Mouse (Mus musculus) midbrain, postnatal 0 days (tissue): ENCODE data around the gene Iqcd. TPM values are rescaled to one million over a fixed set of nuclear protein-coding genes. Genes with fewer than 3 reads are reported as not detected.

Experiments used
- ATAC-seq: fragments of 200-750 bp; cut with Nextera tagmentation; 2 replicates; pipeline ENCODE4 v1.8.0; 2017; ENCODE audit warnings: moderate number of reproducible peaks, mild to moderate bottlenecking, moderate TSS enrichment, moderate library complexity; ENCODE audit not compliant: low FRiP score
- DNase-seq: peaks from one replicate; pipeline ENCODE4 v3.0.0-alpha.2; 2015; ENCODE audit warnings: low spot score
- H3K27ac ChIP-seq: fragments of 300-500 bp; sonication (generic); 2 replicates; pipeline ENCODE4 v1.5.1; 2014; ENCODE audit warnings: low read depth, mild to moderate bottlenecking, low read length, mixed read lengths
- H3K27me3 ChIP-seq: fragments of 300-500 bp; sonication (generic); 2 replicates; pipeline ENCODE4 v1.6.1; 2014; ENCODE audit warnings: low read length, control low read depth, mixed read lengths; ENCODE audit not compliant: insufficient read depth
- H3K36me3 ChIP-seq: fragments of 300-500 bp; sonication (generic); 2 replicates; pipeline ENCODE4 v1.6.1; 2014; ENCODE audit warnings: low read length, control low read depth, mixed read lengths; ENCODE audit not compliant: insufficient read depth
- H3K4me1 ChIP-seq: fragments of 300-500 bp; sonication (generic); 2 replicates; pipeline ENCODE4 v1.6.1; 2014; ENCODE audit warnings: mild to moderate bottlenecking, control low read depth, antibody characterized with exemption, low read length, mixed read lengths; ENCODE audit not compliant: insufficient read depth
- H3K4me2 ChIP-seq: fragments of 300-500 bp; sonication (generic); 2 replicates; pipeline ENCODE4 v1.6.1; 2014; ENCODE audit warnings: low read depth, mild to moderate bottlenecking, low read length, mixed read lengths; ENCODE audit not compliant: poor library complexity, severe bottlenecking
- H3K4me3 ChIP-seq: fragments of 300-500 bp; sonication (generic); 2 replicates; pipeline ENCODE4 v1.5.1; 2014; ENCODE audit warnings: low read depth, mild to moderate bottlenecking, low read length, moderate library complexity
- H3K9ac ChIP-seq: fragments of 300-500 bp; sonication (generic); replicated peaks from 2 replicates; pipeline ENCODE4 v1.6.1; 2014; ENCODE audit warnings: mild to moderate bottlenecking, low read length, moderate library complexity, mixed read lengths; ENCODE audit not compliant: poor library complexity, severe bottlenecking
- H3K9me3 ChIP-seq: fragments of 300-500 bp; sonication (generic); 2 replicates; pipeline ENCODE4 v1.6.1; 2016; ENCODE audit warnings: low read length, control low read depth
- CTCF ChIP-seq: IDR thresholded peaks from 2 replicates; pipeline ENCODE4 v1.5.1; 2016; ENCODE audit warnings: antibody characterized with exemption, mild to moderate bottlenecking
- WGBS: fragments of 180-500 bp; shearing (Covaris S2); extraction: QIAGEN DNeasy Blood & Tissue Kit; methylation state at CpG from one replicate; pipeline ENCODE4 v1.1.7; 2014; 5-methylcytosine and 5-hydroxymethylcytosine counted together
- polyA plus RNA-seq: library from polyadenylated mRNA; unstranded; fragments of >200 nt; fragmentation: Nextera tagmentation; extraction: Ambion mirVana; gene quantifications from 2 replicates; pipeline ENCODE4 v1.2.1, GENCODE M21; 2015
- total RNA-seq: library from RNA; depleted of rRNA; stranded (reverse); fragments of >200 nt; gene quantifications from 2 replicates; pipeline ENCODE4 v1.2.3, GENCODE M21; 2014; rRNA removed

Iqcd gene
- 0.94 and 1.3 TPM in 2 replicates for total RNA-seq
- 0.86 and 1.5 TPM in 2 replicates for polyA plus RNA-seq

DNA sequence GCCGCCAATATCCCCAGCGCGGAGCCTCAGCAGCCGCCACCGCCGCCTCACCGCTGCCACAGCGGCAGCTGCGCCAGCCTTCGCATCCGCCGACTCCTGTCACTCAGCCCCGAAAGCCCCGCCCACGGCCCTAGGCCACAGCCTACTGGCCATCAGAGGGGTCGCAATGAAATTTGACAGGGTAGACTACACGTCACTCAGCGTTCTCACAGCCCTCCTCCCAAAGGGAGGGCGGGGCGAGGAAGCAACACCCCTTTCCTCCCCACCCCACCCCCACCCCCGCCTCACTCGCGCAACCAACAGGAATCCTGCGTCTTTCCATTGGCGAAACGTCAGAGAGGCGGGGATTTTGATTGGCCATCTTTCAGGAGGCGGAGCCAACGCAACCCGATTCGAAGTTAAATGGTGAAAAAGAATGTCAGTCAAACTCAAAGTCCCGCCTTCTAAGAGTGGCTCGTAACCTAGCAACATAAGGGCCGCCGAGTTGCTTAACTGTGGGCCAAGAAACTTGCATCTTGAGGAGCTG is at the start of gene Iqcd, which contains the start of gene Tpcn1:
Gene Iqcd, plus strand, starts transcription at position 448 of the 526 bp plus-strand sequence.
Gene Tpcn1, minus strand, starts transcription at position 105 of the 526 bp plus-strand sequence.
- peak within 1 kb of the TSS; percentile 99 for H3K4me2 ChIP-seq
- H3K36me3 ChIP-seq: peaks cover 9% of the 10 kb centered on the region; the same call in 1 of the 2 replicates
- peak within 1 kb of the TSS; percentile 75 for H3K4me3 ChIP-seq
- under 1% methylated on average over 35 of the region's 35 CpGs for WGBS
- peak; percentile 51 for TF ChIP-seq CTCF
- H3K9me3 ChIP-seq: no peaks in the 10 kb centered on the region
- ATAC-seq (peak; percentile 98), DNase-seq (peak; percentile 100)
- H3K27ac ChIP-seq: peak within 1 kb of the TSS; percentile 55
- H3K9ac ChIP-seq: peak within 1 kb of the TSS; percentile 77
- H3K27me3 ChIP-seq: no peaks in the 10 kb centered on the region
- no peaks in the 10 kb centered on the region for H3K4me1 ChIP-seq

DNA sequence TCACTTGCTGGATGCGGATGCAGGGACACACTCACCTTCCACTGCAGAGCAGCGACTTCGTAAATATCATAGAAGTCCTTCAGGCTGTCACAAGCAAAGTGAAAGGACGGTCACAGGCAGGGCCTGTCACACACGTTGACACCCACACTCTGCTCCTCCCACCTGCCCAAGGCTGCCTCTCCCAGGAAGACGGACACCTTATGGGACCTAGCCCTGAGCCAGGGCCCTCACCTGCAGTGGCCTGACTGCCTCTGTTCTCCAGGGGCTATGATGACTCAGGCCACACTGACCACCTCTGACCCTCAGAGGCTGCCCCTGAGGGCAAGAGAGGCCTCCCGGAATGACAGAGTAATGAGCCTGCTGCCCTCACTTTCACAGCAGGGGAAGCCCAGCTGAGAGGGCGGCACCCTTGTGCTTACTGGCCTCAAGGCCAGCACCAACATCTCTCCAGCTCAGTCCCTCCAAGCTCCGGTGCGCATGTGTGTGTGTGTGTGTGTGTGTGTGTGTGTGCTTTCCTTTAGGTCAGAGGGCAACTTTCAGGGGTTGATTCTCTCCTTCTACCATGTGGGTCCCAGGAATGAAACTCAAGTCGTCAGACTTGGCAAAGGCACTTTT is 40.5 kb upstream of the Iqcd start:
- ATAC-seq (no peak), DNase-seq (no peak)
- no peak for TF ChIP-seq CTCF
- Histone ChIP-seq H3K4me3 (no peak overlapping the region), H3K9ac (no peak overlapping the region), H3K4me1 (no peaks in the 10 kb centered on the region), H3K4me2 (no peak overlapping the region), H3K36me3 (peaks cover 9% of the 10 kb centered on the region), H3K27ac (no peak overlapping the region), H3K9me3 (no peaks in the 10 kb centered on the region), H3K27me3 (no peaks in the 10 kb centered on the region)
- WGBS: 87% methylated on average over 11 of the region's 11 CpGs

DNA sequence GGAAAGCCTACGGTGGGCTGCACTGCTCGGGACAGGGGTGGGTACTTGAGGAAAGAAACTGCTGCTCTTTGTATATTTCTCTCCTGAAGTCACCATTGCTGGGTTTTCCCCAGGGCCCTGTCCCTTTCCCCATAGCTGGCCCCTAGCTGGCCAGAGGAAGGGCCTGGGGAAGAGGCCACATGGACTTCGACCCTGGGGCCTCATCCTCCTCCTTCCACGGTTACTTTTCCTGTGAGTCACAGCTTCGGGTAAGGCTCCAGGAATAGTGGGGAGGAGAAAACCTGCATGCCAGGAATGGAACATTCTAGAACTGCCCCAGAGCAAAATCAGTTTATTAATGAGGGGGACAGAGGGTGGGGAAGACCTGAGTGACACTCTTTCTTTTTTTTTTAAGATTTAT is 38.7 kb upstream of the Iqcd start:
- H3K27me3 ChIP-seq: no peaks in the 10 kb centered on the region
- no peak for ATAC-seq
- H3K4me1 ChIP-seq: no peaks in the 10 kb centered on the region
- H3K9ac ChIP-seq: no peak overlapping the region
- no peak overlapping the region for H3K27ac ChIP-seq
- 95% methylated on average over 5 of the region's 5 CpGs for WGBS
- no peaks in the 10 kb centered on the region for H3K9me3 ChIP-seq
- peaks cover 14% of the 10 kb centered on the region for H3K36me3 ChIP-seq
- H3K4me3 ChIP-seq: no peak overlapping the region
- H3K4me2 ChIP-seq: no peak overlapping the region
- DNase-seq: no peak
- no peak for TF ChIP-seq CTCF

DNA sequence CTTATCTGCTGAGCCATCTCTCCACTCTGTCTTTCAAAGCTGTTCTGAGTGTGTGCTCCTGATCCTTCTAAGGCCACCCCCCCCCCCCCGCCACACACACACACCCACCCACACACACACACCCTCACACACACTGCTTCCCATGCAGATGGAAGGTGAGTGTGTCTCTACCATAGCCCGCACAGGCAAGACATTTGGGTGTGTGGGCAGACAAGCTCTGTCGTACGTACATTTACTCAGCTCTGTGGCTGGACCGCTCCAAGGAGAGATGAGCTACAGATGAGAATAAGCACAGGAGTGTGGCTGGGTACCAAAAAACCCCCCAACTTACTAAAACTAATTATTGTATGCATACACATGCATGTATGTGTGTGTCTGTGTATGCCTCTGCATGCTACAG is 38.1 kb upstream of the Iqcd start:
- H3K9ac ChIP-seq: no peak overlapping the region
- no peaks in the 10 kb centered on the region for H3K9me3 ChIP-seq
- WGBS: 93% methylated on average over 5 of the region's 5 CpGs
- ATAC-seq (no peak), DNase-seq (no peak)
- no peak overlapping the region for H3K4me2 ChIP-seq
- no peaks in the 10 kb centered on the region for H3K27me3 ChIP-seq
- H3K4me1 ChIP-seq: no peaks in the 10 kb centered on the region
- no peak overlapping the region for H3K27ac ChIP-seq
- TF ChIP-seq CTCF: no peak
- no peak overlapping the region for H3K4me3 ChIP-seq
- H3K36me3 ChIP-seq: peaks cover 17% of the 10 kb centered on the region

DNA sequence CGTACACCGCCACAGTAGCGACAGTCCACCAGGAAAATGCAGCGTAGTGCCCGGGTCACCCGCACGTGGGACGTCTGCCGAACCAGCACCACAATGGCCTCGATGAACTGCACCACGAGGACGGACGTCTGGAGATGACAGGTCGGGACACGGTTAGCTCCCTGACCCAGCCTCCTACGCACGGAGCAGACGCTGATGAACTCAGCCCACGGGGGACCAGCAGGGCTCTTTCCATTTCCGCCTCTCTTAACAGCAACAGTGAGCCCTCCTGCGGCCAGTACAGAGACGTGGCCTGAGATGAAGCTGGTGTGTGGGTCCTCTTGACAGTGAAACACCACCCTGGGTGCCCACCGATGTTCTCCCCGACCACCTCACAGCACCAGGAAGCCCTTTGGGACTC is 32.9 kb upstream of the Iqcd start:
- WGBS: 85% methylated on average over 24 of the region's 24 CpGs
- TF ChIP-seq CTCF: no peak

DNA sequence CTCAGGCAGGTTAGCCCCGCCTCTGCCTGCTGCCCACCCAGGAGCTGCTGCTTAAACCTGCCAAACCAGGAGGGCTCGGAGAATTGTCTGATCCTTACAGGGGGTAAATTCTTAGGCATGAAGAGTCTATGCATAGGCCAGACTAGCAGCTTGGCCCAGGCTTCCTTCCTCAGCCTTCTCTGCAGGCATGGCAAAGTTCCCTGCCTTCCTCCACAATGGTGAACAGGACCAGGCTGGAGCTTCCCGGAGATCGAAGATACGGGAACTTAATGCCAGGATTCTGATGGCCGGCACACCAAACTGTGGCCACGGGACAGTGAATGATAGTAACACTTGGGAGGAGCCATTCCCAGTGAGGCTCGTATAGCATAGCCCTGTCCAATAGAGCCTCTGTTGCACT is 30.8 kb upstream of the Iqcd start:
- Histone ChIP-seq H3K4me1 (no peaks in the 10 kb centered on the region; the same call in 1 of the 2 replicates), H3K36me3 (peaks cover 22% of the 10 kb centered on the region; the same call in 1 of the 2 replicates), H3K27ac (no peak overlapping the region), H3K9ac (no peak overlapping the region), H3K27me3 (no peaks in the 10 kb centered on the region), H3K4me2 (no peak overlapping the region), H3K9me3 (no peaks in the 10 kb centered on the region), H3K4me3 (no peak overlapping the region)
- WGBS: 60% methylated on average over 8 of the region's 8 CpGs
- TF ChIP-seq CTCF: no peak
- DNase-seq (no peak), ATAC-seq (no peak)

More for the DNA sequence above, 32.9 kb upstream of the Iqcd start:
- no peak overlapping the region for H3K27ac ChIP-seq
- H3K4me1 ChIP-seq: no peaks in the 10 kb centered on the region; the same call in 1 of the 2 replicates
- no peak overlapping the region for H3K4me2 ChIP-seq
- no peak for ATAC-seq
- H3K4me3 ChIP-seq: no peak overlapping the region
- no peak for DNase-seq
- no peak overlapping the region for H3K9ac ChIP-seq
- H3K27me3 ChIP-seq: no peaks in the 10 kb centered on the region
- no peaks in the 10 kb centered on the region for H3K9me3 ChIP-seq
- H3K36me3 ChIP-seq: peaks cover 22% of the 10 kb centered on the region; the same call in 1 of the 2 replicates
